Mouse (Mus musculus) embryonic fibroblast, embryonic 13.5 days (primary cell): Measurements from ENCODE around the gene Pcsk2. TPM values are rescaled to one million over a fixed set of nuclear protein-coding genes. Genes with fewer than 3 reads are reported as not detected.

Experiments
- H3K27ac ChIP-seq: 2 replicates; pipeline ENCODE4 v1.5.1; 2012; ENCODE audit warnings: low read length, control low read depth, inconsistent platforms; ENCODE audit not compliant: insufficient read depth
- H3K4me1 ChIP-seq: 2 replicates; pipeline ENCODE4 v1.6.1; 2011; ENCODE audit warnings: low read length; ENCODE audit not compliant: control insufficient read depth, insufficient read depth
- H3K4me3 ChIP-seq: 2 replicates; pipeline ENCODE4 v1.5.1; 2011; ENCODE audit warnings: mild to moderate bottlenecking, control low read depth, low read length; ENCODE audit not compliant: insufficient read depth
- CTCF ChIP-seq: IDR thresholded peaks from 2 replicates; pipeline ENCODE4 v1.5.1; 2011; ENCODE audit warnings: mild to moderate bottlenecking, control low read depth, low read length, moderate library complexity, borderline replicate concordance; ENCODE audit not compliant: insufficient read depth
- POLR2A ChIP-seq: IDR thresholded peaks from 2 replicates; pipeline ENCODE4 v1.6.1; 2011; ENCODE audit warnings: low read depth, mild to moderate bottlenecking, control low read depth, low read length, moderate library complexity
- polyA plus RNA-seq: library from polyadenylated mRNA; stranded (reverse); fragments of >200 nt; gene quantifications from 2 replicates; pipeline ENCODE4 v1.2.4, GENCODE M21; 2011; ENCODE audit warnings: low read depth; ENCODE audit not compliant: missing spikeins, insufficient read length

The Pcsk2 gene
- polyA plus RNA-seq: 0.23 TPM in 1 of 2 replicates, not detected in the other

DNA sequence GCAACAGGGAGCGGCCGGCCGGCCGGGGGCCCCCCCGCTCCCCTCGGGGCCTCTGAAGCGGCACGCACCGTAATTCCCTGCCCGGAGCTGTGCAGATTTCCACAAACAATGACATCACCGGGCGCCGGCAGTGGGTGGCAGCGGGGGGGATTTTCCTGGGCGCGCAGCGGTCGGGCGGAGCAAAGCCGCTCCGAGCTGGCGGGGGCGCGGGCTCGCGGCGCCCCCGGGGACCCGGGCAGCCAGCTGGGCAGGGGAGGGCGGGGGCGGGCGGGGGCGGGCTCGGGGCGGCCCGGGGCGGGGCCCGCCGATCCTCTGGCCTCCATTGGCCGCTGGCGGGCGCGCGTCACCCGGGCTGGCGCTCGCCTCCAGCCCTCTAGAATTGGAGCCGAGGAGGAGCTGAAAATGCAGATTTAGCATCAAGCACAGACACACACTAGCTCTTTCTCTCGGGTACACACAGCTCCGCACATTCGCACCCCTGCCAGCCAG, at the start of gene Pcsk2:
Pcsk2 (plus strand) TSS at position 399 of the 489 bp plus-strand sequence.
- Histone ChIP-seq H3K4me1 (no peaks in the 10 kb centered on the region), H3K4me3 (peak within 1 kb of the TSS; percentile 38), H3K27ac (no peak within 1 kb of the TSS)
- TF ChIP-seq POLR2A (no peak), CTCF (no peak)

DNA sequence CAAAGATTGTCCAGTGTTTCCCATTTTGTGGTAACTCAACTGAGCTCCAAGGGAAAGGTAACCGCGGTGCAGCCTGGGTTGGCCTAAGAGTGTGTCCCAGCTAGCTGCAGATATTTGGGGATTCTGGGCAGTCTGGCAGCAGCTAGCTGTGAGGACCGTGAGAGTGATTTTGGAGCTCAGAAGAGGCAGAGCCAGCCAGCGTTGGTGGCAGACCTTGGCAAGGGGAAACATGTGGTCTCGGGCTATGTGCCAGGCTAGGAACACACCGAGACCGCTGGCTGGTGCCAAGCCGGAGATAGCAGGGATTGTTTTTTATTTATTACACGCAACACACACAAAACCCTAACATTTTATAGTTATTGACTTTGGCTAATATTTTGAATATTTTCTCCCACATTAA, 45.1 kb upstream of the Pcsk2 start:
- H3K4me1 ChIP-seq: no peaks in the 10 kb centered on the region
- no peak overlapping the region for H3K4me3 ChIP-seq
- TF ChIP-seq POLR2A (no peak), CTCF (no peak)

DNA sequence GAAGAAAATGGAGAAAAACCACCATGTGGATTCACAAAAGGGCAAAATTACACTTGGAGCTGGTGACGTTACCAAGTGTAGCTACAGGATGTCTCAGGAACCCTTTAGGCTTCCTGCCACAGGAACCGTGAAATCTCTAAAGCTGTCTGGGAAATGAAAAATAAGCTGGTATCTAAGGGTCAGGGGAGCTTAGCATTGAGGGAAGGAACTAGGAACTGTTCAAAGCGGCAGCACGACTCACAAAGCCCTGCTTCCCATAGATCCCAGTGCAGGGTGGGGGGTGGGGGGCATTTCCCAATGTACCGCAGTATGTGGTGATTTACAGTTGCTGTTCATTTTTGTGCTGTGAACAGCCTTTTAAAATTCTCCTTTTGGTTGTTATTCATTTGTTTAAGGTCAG, 44.2 kb upstream of the Pcsk2 start:
- Histone ChIP-seq H3K4me3 (no peak overlapping the region), H3K27ac (no peak overlapping the region), H3K4me1 (no peaks in the 10 kb centered on the region)
- TF ChIP-seq POLR2A (no peak), CTCF (no peak)

More for the DNA sequence above, 45.1 kb upstream of the Pcsk2 start:
- no peak overlapping the region for H3K27ac ChIP-seq

DNA sequence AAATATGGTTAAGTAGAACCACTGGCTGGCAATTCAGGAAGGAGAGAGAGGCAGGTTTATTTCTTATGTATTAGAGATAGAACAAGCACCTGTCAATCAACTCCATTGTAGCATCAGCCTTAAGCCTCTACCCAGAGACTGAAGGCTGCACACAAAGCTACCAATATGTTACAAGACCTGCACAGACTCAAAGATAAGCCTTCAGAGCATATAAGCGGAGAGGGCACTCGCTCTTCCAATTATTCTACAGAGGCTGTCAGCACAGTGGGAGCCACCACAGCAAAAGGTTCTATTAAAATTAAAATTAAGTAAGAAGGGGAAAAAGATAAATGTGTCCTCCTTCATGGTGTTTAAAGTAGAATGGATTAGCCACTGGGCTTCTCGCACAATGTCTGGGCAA, 43.8 kb upstream of the Pcsk2 start:
- Histone ChIP-seq H3K27ac (no peak overlapping the region), H3K4me1 (no peaks in the 10 kb centered on the region), H3K4me3 (no peak overlapping the region)
- TF ChIP-seq POLR2A: no peak

DNA sequence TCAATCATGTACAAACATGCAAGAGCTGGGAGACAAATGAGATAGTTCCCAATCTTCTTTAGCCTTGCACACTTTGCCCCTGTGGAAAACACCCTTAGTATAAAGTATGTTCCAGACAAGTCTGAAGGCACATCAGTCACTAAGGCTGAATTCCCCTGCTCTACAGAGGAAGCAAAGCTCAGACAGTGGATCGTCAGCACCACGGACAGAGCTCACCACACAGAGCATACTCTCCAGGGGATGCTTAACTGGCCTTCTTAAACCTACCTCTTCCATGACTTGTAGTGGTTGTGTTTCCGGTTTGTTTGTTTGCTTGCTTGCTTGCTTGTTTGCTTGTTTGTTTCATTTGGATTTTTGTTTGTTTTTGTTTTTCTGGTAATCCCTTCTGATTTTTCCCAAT, 9.5 kb upstream of the Pcsk2 start:
- H3K4me1 ChIP-seq: no peaks in the 10 kb centered on the region
- no peak overlapping the region for H3K27ac ChIP-seq
- TF ChIP-seq POLR2A (no peak), CTCF (no peak)
- no peak overlapping the region for H3K4me3 ChIP-seq

DNA sequence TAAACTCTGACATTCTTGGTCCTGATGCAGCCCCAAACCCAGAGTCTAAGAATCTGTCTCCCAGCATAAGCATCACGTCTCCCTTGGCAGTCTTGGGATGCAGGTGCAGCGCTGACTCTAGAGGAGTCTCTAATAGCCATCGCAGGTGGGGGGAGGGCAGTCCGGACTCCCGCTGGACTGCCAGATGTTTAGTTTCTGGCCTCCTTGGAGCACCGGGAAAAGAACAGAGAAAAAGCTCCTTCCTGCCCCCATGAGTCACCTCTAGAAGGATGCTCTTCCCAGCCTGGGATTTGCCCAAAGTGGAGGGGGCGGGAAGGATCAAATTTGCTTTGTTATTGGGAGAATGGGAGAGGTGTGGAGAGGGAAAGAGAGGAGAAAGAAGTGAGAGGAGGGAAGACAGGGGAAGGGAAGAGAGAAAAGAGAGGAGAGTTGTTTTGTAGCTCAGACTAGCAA, 631 bp upstream of the Pcsk2 start:
- H3K4me3 ChIP-seq: peak overlapping the region; percentile 38
- H3K27ac ChIP-seq: no peak overlapping the region
- no peaks in the 10 kb centered on the region for H3K4me1 ChIP-seq
- TF ChIP-seq POLR2A: no peak

DNA sequence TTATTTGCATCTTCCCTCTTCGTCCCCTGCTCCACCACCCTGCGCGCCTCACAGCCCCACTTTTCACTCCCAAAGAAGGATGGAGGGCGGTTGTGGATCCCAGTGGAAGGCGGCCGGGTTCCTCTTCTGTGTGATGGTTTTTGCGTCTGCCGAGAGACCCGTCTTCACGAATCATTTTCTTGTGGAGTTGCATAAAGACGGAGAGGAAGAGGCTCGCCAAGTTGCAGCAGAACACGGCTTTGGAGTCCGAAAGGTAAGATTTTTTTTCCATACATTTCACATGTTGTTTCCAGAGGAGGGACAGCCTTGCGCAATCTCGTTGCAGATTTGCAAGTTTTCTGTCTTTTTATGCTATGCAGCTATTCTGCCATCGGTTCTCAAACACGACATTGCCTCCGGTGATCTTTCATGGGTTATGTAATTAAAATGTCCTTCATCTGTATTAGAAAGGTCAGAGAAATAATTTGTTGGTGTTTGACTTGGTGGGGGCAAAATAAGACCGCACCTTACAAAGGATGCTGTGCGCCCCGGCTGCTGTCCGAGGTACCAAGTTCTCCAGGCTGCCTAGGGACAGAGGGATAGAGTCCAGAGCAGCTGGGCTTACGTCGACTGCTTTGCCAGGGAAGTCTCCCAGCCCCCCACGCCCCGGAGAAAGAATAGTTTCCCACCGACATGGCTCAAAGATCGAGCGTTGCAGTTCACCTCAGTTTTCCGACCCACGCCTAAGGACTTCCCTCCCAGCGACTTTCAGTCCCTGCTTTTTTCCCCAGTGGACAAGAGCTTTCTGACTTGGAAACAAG, 656 bp downstream of the Pcsk2 start:
- H3K4me3 ChIP-seq: peak overlapping the region; percentile 37
- H3K27ac ChIP-seq: no peak overlapping the region
- TF ChIP-seq CTCF: no peak
- no peak for TF ChIP-seq POLR2A
- H3K4me1 ChIP-seq: no peaks in the 10 kb centered on the region

DNA sequence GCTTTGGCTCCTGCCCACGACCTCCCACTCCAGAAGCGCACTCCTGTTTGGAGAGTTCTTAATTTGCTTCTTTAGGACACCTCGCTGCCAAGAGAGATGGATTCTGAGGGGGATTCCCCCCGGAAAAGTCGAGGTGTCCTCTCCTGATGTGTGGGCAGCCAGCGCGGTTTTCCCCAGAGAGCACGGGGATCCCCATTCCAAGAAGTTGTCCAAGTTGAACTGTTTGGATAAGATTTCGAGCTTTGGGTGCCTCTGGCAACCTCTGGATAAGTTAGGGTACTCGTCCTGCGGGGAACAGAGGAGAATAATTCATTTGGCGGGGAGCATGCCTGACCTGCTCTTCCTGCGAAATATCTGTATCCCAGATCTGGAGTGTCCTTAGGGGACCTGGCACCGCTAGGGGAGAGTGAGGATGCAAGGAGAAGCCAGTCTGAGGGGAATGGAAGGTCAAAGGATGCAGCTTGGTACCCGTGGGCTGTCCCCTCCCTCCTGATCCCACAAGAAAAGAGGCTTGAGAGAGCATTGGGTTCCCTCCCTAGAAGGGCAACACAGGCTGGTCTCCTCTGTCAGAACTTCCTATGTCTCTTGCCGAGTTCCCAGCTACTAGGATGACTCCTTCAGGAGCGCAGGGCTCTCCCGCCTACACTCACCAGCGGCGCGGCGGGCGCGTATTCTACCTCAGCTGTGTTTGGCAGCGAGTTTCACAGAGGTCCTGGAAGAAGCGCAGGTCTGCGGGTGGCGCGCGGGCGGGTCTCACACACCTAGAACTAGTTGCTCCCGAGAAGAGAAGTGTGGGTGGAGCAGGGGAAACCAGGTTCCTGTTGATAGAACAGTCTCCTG, 1.5 kb downstream of the Pcsk2 start:
- Histone ChIP-seq H3K4me3 (no peak overlapping the region), H3K4me1 (no peaks in the 10 kb centered on the region), H3K27ac (no peak overlapping the region)
- TF ChIP-seq CTCF (no peak), POLR2A (no peak)

DNA sequence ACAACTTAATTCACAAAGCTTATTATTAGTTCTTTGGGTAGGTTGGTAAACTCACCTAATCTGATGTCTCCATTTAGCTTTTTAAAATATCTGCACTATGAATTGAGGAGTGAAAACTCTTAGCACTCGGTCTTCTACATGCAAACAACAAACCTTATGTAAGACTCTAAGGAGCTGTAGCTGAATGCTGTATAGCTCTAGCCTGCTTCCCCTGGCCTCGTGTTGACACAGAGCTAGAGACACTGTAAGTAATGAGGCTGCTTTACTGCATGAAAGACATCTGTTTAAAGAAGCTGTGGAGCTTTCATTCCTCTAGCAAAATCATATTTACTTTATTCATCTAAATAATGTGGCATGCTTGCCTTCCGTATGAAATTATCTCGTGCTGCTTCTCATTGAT, 14.4 kb downstream of the Pcsk2 start:
- H3K27ac ChIP-seq: no peak overlapping the region
- no peaks in the 10 kb centered on the region for H3K4me1 ChIP-seq
- H3K4me3 ChIP-seq: no peak overlapping the region
- no peak for TF ChIP-seq CTCF
- no peak for TF ChIP-seq POLR2A

DNA sequence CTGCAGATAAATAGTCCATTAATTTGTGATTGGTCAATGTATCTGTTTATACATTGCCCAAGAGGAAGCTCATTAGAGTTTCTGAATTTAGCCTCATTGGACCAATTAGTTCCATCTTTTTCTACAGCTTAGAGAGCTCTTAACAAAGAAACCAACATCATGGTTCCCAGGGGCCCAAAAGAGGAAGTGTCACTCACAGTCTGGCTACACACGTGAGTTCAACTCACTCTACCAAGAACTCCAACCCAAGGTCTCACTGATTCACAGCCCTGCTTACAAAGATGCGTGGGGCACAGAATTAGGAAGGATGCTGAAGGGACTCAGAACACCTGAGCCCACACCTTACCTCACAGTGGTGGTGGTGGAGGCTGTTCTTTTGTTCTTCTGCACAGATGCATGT, 19.1 kb downstream of the Pcsk2 start:
- H3K27ac ChIP-seq: no peak overlapping the region
- H3K4me3 ChIP-seq: no peak overlapping the region
- H3K4me1 ChIP-seq: no peaks in the 10 kb centered on the region
- TF ChIP-seq POLR2A (no peak), CTCF (no peak)
